Mouse (Mus musculus) embryonic facial prominence, embryonic 14.5 days (tissue): ENCODE results near the gene Srpr. TPM values are rescaled to one million over a fixed set of nuclear protein-coding genes. Genes with fewer than 3 reads are reported as not detected.
A peak's percentile ranks its signal among the peaks of the same experiment; 100 is the strongest.

Experiments
- ATAC-seq: fragments of 200-750 bp; cut with Nextera tagmentation; 2 replicates; pipeline ENCODE4 v1.8.0; 2017; ENCODE audit warnings: low read depth, moderate number of reproducible peaks, moderate TSS enrichment
- DNase-seq: peaks from one replicate; pipeline ENCODE4 v3.0.0-alpha.2; 2015; ENCODE audit warnings: low spot score
- H3K27ac ChIP-seq: fragments of 300-500 bp; sonication (generic); replicated peaks from 2 replicates; pipeline ENCODE4 v1.5.1; 2014; ENCODE audit warnings: low read depth, mild to moderate bottlenecking, low read length, moderate library complexity
- H3K27me3 ChIP-seq: fragments of 300-500 bp; sonication (generic); replicated peaks from 2 replicates; pipeline ENCODE4 v1.6.1; 2014; ENCODE audit warnings: low read length; ENCODE audit not compliant: control insufficient read depth, insufficient read depth
- H3K36me3 ChIP-seq: fragments of 300-500 bp; sonication (generic); 2 replicates; pipeline ENCODE4 v1.6.1; 2014; ENCODE audit warnings: low read length, mixed read lengths; ENCODE audit not compliant: control insufficient read depth, insufficient read depth
- H3K4me1 ChIP-seq: fragments of 300-500 bp; sonication (generic); 2 replicates; pipeline ENCODE4 v1.6.1; 2014; ENCODE audit warnings: antibody characterized with exemption, low read length; ENCODE audit not compliant: control insufficient read depth, insufficient read depth
- H3K4me2 ChIP-seq: fragments of 300-500 bp; sonication (generic); 2 replicates; pipeline ENCODE4 v1.6.1; 2014; ENCODE audit warnings: low read depth, mild to moderate bottlenecking, low read length, moderate library complexity, mixed read lengths
- H3K4me3 ChIP-seq: fragments of 300-500 bp; sonication (generic); 2 replicates; pipeline ENCODE4 v1.5.1; 2014; ENCODE audit warnings: low read depth, mild to moderate bottlenecking, low read length
- H3K9ac ChIP-seq: fragments of 300-500 bp; sonication (generic); 2 replicates; pipeline ENCODE4 v1.6.1; 2014; ENCODE audit warnings: low read depth, mild to moderate bottlenecking, low read length, moderate library complexity, mixed read lengths
- H3K9me3 ChIP-seq: fragments of 300-500 bp; sonication (generic); 2 replicates; pipeline ENCODE4 v1.6.1; 2016; ENCODE audit warnings: low read length; ENCODE audit not compliant: control insufficient read depth
- WGBS: fragments of 180-500 bp; shearing (Covaris S2); extraction: QIAGEN DNeasy Blood & Tissue Kit; methylation state at CpG from one replicate; pipeline ENCODE4 v1.1.7; 2014; 5-methylcytosine and 5-hydroxymethylcytosine counted together
- polyA plus RNA-seq: library from polyadenylated mRNA; unstranded; fragments of >200 nt; fragmentation: Nextera tagmentation; extraction: Ambion mirVana; gene quantifications from 2 replicates; pipeline ENCODE4 v1.2.1, GENCODE M21; 2014

Gene Srpr
- polyA plus RNA-seq, 1 experiment from 2014 or later, result 167 TPM

GRCm38 (mm10) chr9:35198945-35199771 is 817 bp upstream of the Srpr start:
- peak overlapping the region; percentile 87 for H3K4me2 ChIP-seq
- H3K27ac ChIP-seq, result peak overlapping the region; percentile 52
- no peaks in the 10 kb centered on the region for H3K27me3 ChIP-seq
- peak overlapping the region; percentile 77 for H3K9ac ChIP-seq
- DNase-seq (peak; percentile 14), ATAC-seq (peak; percentile 30)
- H3K4me3 ChIP-seq, result peak overlapping the region; percentile 68
- WGBS, result 27% methylated on average over 18 of the region's 18 CpGs
- H3K9me3 ChIP-seq, result no peaks in the 10 kb centered on the region
- peaks cover under 1% of the 10 kb centered on the region; the same call in 1 of the 2 replicates for H3K36me3 ChIP-seq
- peaks cover 7% of the 10 kb centered on the region; the same call in 1 of the 2 replicates for H3K4me1 ChIP-seq

GRCm38 (mm10) chr9:35200529-35201060 is 620 bp downstream of the Srpr start:
- Histone ChIP-seq H3K4me3 (peak overlapping the region; percentile 68), H3K9ac (peak overlapping the region; percentile 77; the same call in 1 of the 2 replicates), H3K36me3 (peaks cover 15% of the 10 kb centered on the region), H3K4me1 (peaks cover 7% of the 10 kb centered on the region; the same call in 1 of the 2 replicates), H3K4me2 (peak overlapping the region; percentile 87), H3K27me3 (no peaks in the 10 kb centered on the region), H3K9me3 (no peaks in the 10 kb centered on the region), H3K27ac (no peak overlapping the region)
- WGBS, result 66% methylated on average over 9 of the region's 9 CpGs
- ATAC-seq (no peak), DNase-seq (no peak)

- ATAC-seq (no peak), DNase-seq (no peak)
- H3K27ac ChIP-seq, result no peak overlapping the region
- H3K9ac ChIP-seq, result no peak overlapping the region
- WGBS, result 66% methylated on average over 3 of the region's 3 CpGs
- H3K9me3 ChIP-seq, result no peaks in the 10 kb centered on the region
- H3K36me3 ChIP-seq, result peaks cover 41% of the 10 kb centered on the region
- H3K4me3 ChIP-seq, result no peak overlapping the region
- H3K4me2 ChIP-seq, result no peak overlapping the region
- H3K27me3 ChIP-seq, result no peaks in the 10 kb centered on the region
- H3K4me1 ChIP-seq, result peaks cover 7% of the 10 kb centered on the region; the same call in 1 of the 2 replicates
Measured at GRCm38 (mm10) chr9:35203536-35203935, 3.6 kb downstream of the Srpr start.

- 95% methylated on average over 2 of the region's 2 CpGs for WGBS
- no peak overlapping the region for H3K9ac ChIP-seq
Measured at GRCm38 (mm10) chr9:35204421-35204820, 4.4 kb downstream of the Srpr start.

GRCm38 (mm10) chr9:35210542-35211474 is 10.8 kb downstream of the Srpr start, which contains the start of gene Foxred1:
Gene Foxred1 (minus strand): TSS chr9:35211055.
- ATAC-seq (peak; percentile 100), DNase-seq (peak; percentile 100)
- Histone ChIP-seq H3K36me3 (peaks cover 57% of the 10 kb centered on the region), H3K27ac (peak within 1 kb of the TSS; percentile 84), H3K4me1 (peaks cover 10% of the 10 kb centered on the region), H3K9ac (peak within 1 kb of the TSS; percentile 88), H3K9me3 (no peaks in the 10 kb centered on the region), H3K27me3 (no peaks in the 10 kb centered on the region), H3K4me3 (peak within 1 kb of the TSS; percentile 92), H3K4me2 (peak within 1 kb of the TSS; percentile 84)
- 1% methylated on average over 60 of the region's 72 CpGs for WGBS

More at GRCm38 (mm10) chr9:35204421-35204820, 4.4 kb downstream of the Srpr start:
- DNase-seq, result no peak
- Histone ChIP-seq H3K36me3 (peaks cover 41% of the 10 kb centered on the region), H3K27me3 (no peaks in the 10 kb centered on the region), H3K27ac (no peak overlapping the region), H3K4me3 (no peak overlapping the region), H3K9me3 (no peaks in the 10 kb centered on the region), H3K4me1 (peaks cover 7% of the 10 kb centered on the region; the same call in 1 of the 2 replicates), H3K4me2 (no peak overlapping the region)
- no peak for ATAC-seq

- Histone ChIP-seq H3K4me3 (peak overlapping the region; percentile 92), H3K27me3 (no peaks in the 10 kb centered on the region), H3K9me3 (no peaks in the 10 kb centered on the region), H3K36me3 (peaks cover 55% of the 10 kb centered on the region), H3K4me2 (peak overlapping the region; percentile 84), H3K4me1 (peaks cover 10% of the 10 kb centered on the region), H3K9ac (peak overlapping the region; percentile 88), H3K27ac (peak overlapping the region; percentile 79)
- no peak for DNase-seq
- 33% methylated on average over 26 of the region's 26 CpGs for WGBS
- ATAC-seq, result 0 out of 2 replicates have a peak, but pooled peaks have one; percentile 1
Measured at GRCm38 (mm10) chr9:35211573-35212511, 11.9 kb downstream of the Srpr start.

GRCm38 (mm10) chr9:35217963-35218362 is 18.0 kb downstream of the Srpr start:
- Histone ChIP-seq H3K4me1 (no peaks in the 10 kb centered on the region), H3K9ac (no peak overlapping the region), H3K9me3 (no peaks in the 10 kb centered on the region), H3K36me3 (peaks cover 89% of the 10 kb centered on the region), H3K4me3 (no peak overlapping the region), H3K27ac (no peak overlapping the region), H3K4me2 (no peak overlapping the region), H3K27me3 (no peaks in the 10 kb centered on the region)
- DNase-seq (no peak), ATAC-seq (no peak)
- WGBS, result 74% methylated on average over 1 of the region's 1 CpGs
